Mouse (Mus musculus) lung, postnatal 0 days (tissue): Measurements from ENCODE around the gene Apobec3. TPM values are rescaled to one million over a fixed set of nuclear protein-coding genes. Genes with fewer than 3 reads are reported as not detected.
"Not testable (repeated sequence)": the region's sequence is repeated elsewhere in the genome, so short reads cannot be mapped to it uniquely, and the experiment has no call there.

ENCODE experiments used
- ATAC-seq: fragments of 200-750 bp; cut with Nextera tagmentation; 2 replicates; pipeline ENCODE4 v1.8.0; 2017; ENCODE audit warnings: moderate library complexity
- DNase-seq: peaks from one replicate; pipeline ENCODE4 v3.0.0-alpha.2; 2016; ENCODE audit warnings: low spot score
- H3K27ac ChIP-seq: fragments of 300-500 bp; sonication (generic); 2 replicates; pipeline ENCODE4 v1.5.1; 2014; ENCODE audit warnings: antibody characterized with exemption, mild to moderate bottlenecking, low read length, mixed read lengths
- H3K27me3 ChIP-seq: fragments of 300-500 bp; sonication (generic); replicated peaks from 2 replicates; pipeline ENCODE4 v1.6.1; 2014; ENCODE audit warnings: low read length, mixed read lengths; ENCODE audit not compliant: insufficient read depth
- H3K36me3 ChIP-seq: fragments of 300-500 bp; sonication (generic); 2 replicates; pipeline ENCODE4 v1.6.1; 2014; ENCODE audit warnings: low read length, mixed read lengths; ENCODE audit not compliant: insufficient read depth
- H3K4me1 ChIP-seq: fragments of 300-500 bp; sonication (generic); 2 replicates; pipeline ENCODE4 v1.6.1; 2014; ENCODE audit warnings: antibody characterized with exemption, low read depth, low read length, mixed read lengths; ENCODE audit not compliant: insufficient read depth
- H3K4me2 ChIP-seq: fragments of 300-500 bp; sonication (generic); replicated peaks from 2 replicates; pipeline ENCODE4 v1.6.1; 2014; ENCODE audit warnings: low read depth, mild to moderate bottlenecking, low read length, moderate library complexity, mixed read lengths
- H3K4me3 ChIP-seq: fragments of 300-500 bp; sonication (generic); 2 replicates; pipeline ENCODE4 v1.5.1; 2014; ENCODE audit warnings: low read depth, low read length
- H3K9ac ChIP-seq: fragments of 300-500 bp; sonication (generic); replicated peaks from 2 replicates; pipeline ENCODE4 v1.6.1; 2014; ENCODE audit warnings: low read depth, mild to moderate bottlenecking
- H3K9me3 ChIP-seq: fragments of 300-500 bp; sonication (generic); 2 replicates; pipeline ENCODE4 v1.6.1; 2016; ENCODE audit warnings: low read length, mixed read lengths
- CTCF ChIP-seq: IDR thresholded peaks from 2 replicates; pipeline ENCODE4 v1.5.1; 2016; ENCODE audit warnings: antibody characterized with exemption, mild to moderate bottlenecking
- EP300 ChIP-seq: IDR thresholded peaks from 2 replicates; pipeline ENCODE4 v1.6.1; 2016; ENCODE audit warnings: antibody characterized with exemption, mild to moderate bottlenecking, control low read depth
- WGBS: fragments of 180-500 bp; shearing (Covaris S2); extraction: QIAGEN DNeasy Blood & Tissue Kit; methylation state at CpG from one replicate; pipeline ENCODE4 v1.1.7; 2014; 5-methylcytosine and 5-hydroxymethylcytosine counted together
- polyA plus RNA-seq: library from polyadenylated mRNA; unstranded; fragments of >200 nt; fragmentation: Nextera tagmentation; extraction: Ambion mirVana; gene quantifications from 2 replicates; pipeline ENCODE4 v1.2.1, GENCODE M21; 2015

The Apobec3 gene
- polyA plus RNA-seq, 1 experiment from 2014 or later, result 24.8 TPM

GRCm38 (mm10) chr15:79892995-79893823, 1.8 kb downstream of the Apobec3 start:
- 60% methylated on average over 15 of the region's 15 CpGs for whole genome bisulfite sequencing
- Histone ChIP-seq H3K27ac (peak overlapping the region; percentile 86), H3K9me3 (no peaks in the 10 kb centered on the region), H3K4me1 (peaks cover 8% of the 10 kb centered on the region; the same call in 1 of the 2 replicates), H3K4me2 (peak overlapping the region; percentile 77), H3K4me3 (peak overlapping the region; percentile 60), H3K36me3 (no peaks in the 10 kb centered on the region), H3K27me3 (no peaks in the 10 kb centered on the region), H3K9ac (0 out of 2 replicates have a peak overlapping the region, but pooled peaks have one; percentile 55)
- DNase-seq (peak; percentile 25), ATAC-seq (no peak)
- TF ChIP-seq CTCF, result no peak
- TF ChIP-seq EP300, result no peak

DNA sequence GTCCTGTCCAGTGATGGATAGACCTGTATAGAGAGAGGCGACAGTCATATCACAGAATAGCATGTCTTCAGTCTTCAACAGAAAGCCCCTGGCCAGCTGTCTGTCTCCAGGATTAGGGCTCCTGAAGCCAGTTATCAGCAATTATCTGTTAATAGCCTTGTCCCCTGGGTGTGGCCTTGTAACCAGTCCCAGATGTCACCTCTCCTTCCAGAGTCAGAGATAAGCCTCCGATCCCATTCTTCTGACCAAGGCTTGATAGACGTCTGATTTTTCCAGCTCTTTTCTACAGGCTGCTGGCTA, 2.3 kb downstream of the Apobec3 start:
- DNase-seq (no peak), ATAC-seq (no peak)
- WGBS, result 34% methylated on average over 3 of the region's 3 CpGs
- Histone ChIP-seq H3K9me3 (no peaks in the 10 kb centered on the region), H3K4me2 (peak overlapping the region; percentile 77), H3K4me1 (peaks cover 8% of the 10 kb centered on the region; the same call in 1 of the 2 replicates), H3K4me3 (no peak overlapping the region), H3K36me3 (no peaks in the 10 kb centered on the region), H3K27me3 (no peaks in the 10 kb centered on the region), H3K27ac (peak overlapping the region; percentile 82; the same call in 1 of the 2 replicates), H3K9ac (no peak overlapping the region)
- TF ChIP-seq CTCF (no peak), EP300 (no peak)

- 0 out of 2 replicates have a peak overlapping the region, but pooled peaks have one; percentile 22 for H3K4me2 ChIP-seq
- no peak for DNase-seq
- no peak overlapping the region for H3K4me3 ChIP-seq
- ATAC-seq, result no peak
- H3K4me1 ChIP-seq, result peaks cover 8% of the 10 kb centered on the region; the same call in 1 of the 2 replicates
- no peak overlapping the region for H3K9ac ChIP-seq
- no peaks in the 10 kb centered on the region for H3K27me3 ChIP-seq
- TF ChIP-seq EP300, result no peak
- no peak for TF ChIP-seq CTCF
- H3K9me3 ChIP-seq, result no peaks in the 10 kb centered on the region
- peak overlapping the region; percentile 82 for H3K27ac ChIP-seq
- H3K36me3 ChIP-seq, result no peaks in the 10 kb centered on the region
- 63% methylated on average over 4 of the region's 4 CpGs for WGBS
These were observed 2.9 kb downstream of the Apobec3 start for GRCm38 (mm10) chr15:79894343-79894742.

DNA sequence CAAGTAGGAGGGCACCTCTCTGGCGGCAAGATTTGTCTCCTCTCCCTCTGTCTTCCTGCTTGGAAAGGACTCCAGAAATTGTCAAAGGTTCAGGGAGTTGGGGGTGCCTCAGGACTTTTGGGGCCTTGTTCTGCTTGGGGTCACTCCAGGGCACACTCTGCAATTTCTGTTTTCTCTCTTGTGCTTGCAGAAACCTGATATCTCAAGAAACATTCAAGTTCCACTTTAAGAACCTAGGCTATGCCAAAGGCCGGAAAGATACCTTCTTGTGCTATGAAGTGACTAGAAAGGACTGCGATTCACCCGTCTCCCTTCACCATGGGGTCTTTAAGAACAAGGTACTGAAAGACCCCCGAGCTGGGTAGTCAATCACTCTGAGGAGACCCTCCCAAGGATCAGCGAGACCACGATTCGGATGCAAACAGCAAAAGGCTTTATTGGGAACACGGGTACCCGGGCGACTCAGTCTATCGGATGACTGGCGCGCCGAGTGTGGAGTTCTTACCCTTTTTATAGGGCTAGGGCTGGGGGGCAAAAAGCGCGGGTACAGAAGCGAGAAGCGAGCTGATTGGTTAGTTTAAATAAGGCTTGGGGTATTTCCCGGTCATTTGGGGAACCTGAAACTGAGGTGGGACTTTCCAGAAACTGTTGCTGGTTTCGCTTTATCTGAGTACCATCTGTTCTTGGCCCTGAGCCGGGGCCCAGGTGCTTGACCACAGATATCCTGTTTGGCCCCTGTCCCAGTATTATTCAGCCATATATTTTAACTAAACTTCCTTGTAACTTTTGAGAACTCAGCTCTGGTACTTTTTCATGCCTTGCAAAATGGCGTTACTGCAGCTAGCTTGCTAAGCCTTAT, 4.0 kb downstream of the Apobec3 start:
- H3K9me3 ChIP-seq, H3K4me1 ChIP-seq, DNase-seq, H3K36me3 ChIP-seq, H3K27me3 ChIP-seq, H3K4me3 ChIP-seq, ATAC-seq, H3K9ac ChIP-seq: not testable (repeated sequence)
- peak; percentile 53; the same call in 1 of the 2 replicates for TF ChIP-seq EP300
- 56% methylated on average over 10 of the region's 23 CpGs for WGBS
- peak overlapping the region; percentile 82 for H3K27ac ChIP-seq
- peak overlapping the region; percentile 22; the same call in 1 of the 2 replicates for H3K4me2 ChIP-seq

GRCm38 (mm10) chr15:79896080-79896725, 4.7 kb downstream of the Apobec3 start:
- no peak overlapping the region for H3K9ac ChIP-seq
- no peaks in the 10 kb centered on the region for H3K27me3 ChIP-seq
- peak overlapping the region; percentile 71 for H3K27ac ChIP-seq
- no peak overlapping the region for H3K4me2 ChIP-seq
- peaks cover 8% of the 10 kb centered on the region; the same call in 1 of the 2 replicates for H3K4me1 ChIP-seq
- no peak for ATAC-seq
- no peak overlapping the region for H3K4me3 ChIP-seq
- TF ChIP-seq CTCF (no peak), EP300 (no peak)
- H3K9me3 ChIP-seq, result no peaks in the 10 kb centered on the region
- 41% methylated on average over 9 of the region's 9 CpGs for WGBS
- no peaks in the 10 kb centered on the region for H3K36me3 ChIP-seq
- no peak for DNase-seq
